Mouse (Mus musculus) lung, postnatal 0 days (tissue): Measurements from ENCODE around the gene Ppp2r2d.

Experiments used
- CTCF ChIP-seq: IDR thresholded peaks from 2 replicates; pipeline ENCODE4 v1.5.1; 2016; ENCODE audit warnings: antibody characterized with exemption, mild to moderate bottlenecking
- EP300 ChIP-seq: IDR thresholded peaks from 2 replicates; pipeline ENCODE4 v1.6.1; 2016; ENCODE audit warnings: antibody characterized with exemption, mild to moderate bottlenecking, control low read depth

GRCm38 (mm10) chr7:138818314-138818713 lies 27.6 kb upstream of the Ppp2r2d start:
- TF ChIP-seq CTCF: peak; percentile 43
- TF ChIP-seq EP300: no peak
